Mouse (Mus musculus): ENCODE results near the gene Cd4.

DNA sequence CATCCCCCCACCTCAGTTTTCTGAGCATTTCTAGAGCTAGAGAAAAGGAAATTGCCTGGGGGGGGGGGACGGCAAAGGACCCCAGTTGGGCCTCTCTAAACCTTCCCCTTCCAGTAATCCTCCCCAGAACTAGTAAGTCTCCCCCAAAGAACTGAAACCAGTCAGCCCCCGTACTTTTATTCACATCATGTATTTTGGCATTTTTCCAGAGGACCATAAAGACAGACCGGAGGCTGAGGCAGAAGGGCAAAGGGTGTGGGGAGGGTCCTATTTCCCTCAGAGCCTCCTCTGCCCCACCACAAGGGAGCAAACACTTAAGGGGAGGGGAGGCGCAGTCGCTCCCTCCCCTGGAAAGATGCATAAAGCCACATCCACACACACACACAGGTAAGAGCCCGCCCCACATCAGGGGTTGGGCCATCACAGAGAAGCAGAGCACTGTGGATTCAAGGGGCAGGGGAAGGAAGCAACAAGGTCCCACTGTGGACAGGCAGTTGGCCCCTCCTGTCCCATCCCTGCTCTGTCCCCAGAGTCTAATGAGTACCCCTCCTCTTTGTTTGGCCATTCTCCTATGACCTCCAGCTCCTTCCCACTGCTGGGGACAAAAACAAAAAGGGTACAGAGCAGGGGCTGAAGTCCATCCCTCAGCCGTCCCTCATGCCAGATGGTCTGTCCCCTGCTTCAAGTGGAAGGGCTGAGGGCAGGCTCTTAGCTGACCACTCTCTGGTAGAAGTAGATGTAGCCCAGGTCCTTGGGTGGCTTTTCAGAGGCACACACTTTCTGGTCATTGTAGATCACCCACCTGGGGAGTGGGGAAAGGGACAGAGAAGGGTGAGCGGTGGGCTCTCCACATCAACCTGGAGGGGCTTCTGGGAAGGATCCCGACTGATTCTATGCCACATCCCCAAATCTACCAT lies 72.9 kb downstream of the Cd4 start:
- TF ChIP-seq CTCF (IDR thresholded peaks at IDR 0.05; ENCODE audit: insufficient read depth, low read depth, low read length) (no peak), POLR2A (IDR thresholded peaks at IDR 0.05; ENCODE audit: insufficient read depth, low read depth, low read length) (no peak)
